ENCODE assay signal across 9 mouse cellular contexts in genomic region chr10:81304597-81305238, GRCm38 (mm10). TPM values are rescaled to one million over a fixed set of nuclear protein-coding genes. Genes with fewer than 3 reads are reported as not detected.
DNase-seq lines count a peak whose midpoint lies in the region; ATAC-seq lines count a peak whose summit lies in the region.
"Had no signal": no experiment of that assay in that cellular context is flagged by ENCODE, and none has a peak within 500 bp of the region (broad histone marks: within the 10 kb centered on the region; RNA-seq: fewer than 3 reads in every experiment).

No protein-coding gene starts in this region.

- no peaks in the 10 kb centered on the region for H3K9me3 ChIP-seq in midbrain, embryonic 10.5 days (replicated peaks)
- H3K9me3 ChIP-seq in midbrain, embryonic 15.5 days = no peaks in the 10 kb centered on the region
- H3K9me3 ChIP-seq in limb, embryonic 11.5 days (ENCODE audit: control insufficient read depth, low read length) = 0 out of 2 replicates have a peak, but pooled peaks cover 2% of the 10 kb centered on the region
- H3K9me3 ChIP-seq: neural tube, embryonic 12.5 days had no signal

- peak overlapping the region; percentile 33; the same call in 1 of the 2 replicates for H3K27ac ChIP-seq in midbrain, embryonic 10.5 days (replicated peaks)
- no peak overlapping the region for H3K27ac ChIP-seq in midbrain, embryonic 15.5 days
- H3K27ac ChIP-seq in limb, embryonic 11.5 days (replicated peaks; ENCODE audit: low read depth, low read length) = no peak overlapping the region
- H3K27ac ChIP-seq: neural tube, embryonic 12.5 days had no signal

- no peaks in the 10 kb centered on the region for H3K27me3 ChIP-seq in midbrain, embryonic 10.5 days (ENCODE audit: low read depth, poor library complexity, severe bottlenecking)
- H3K27me3 ChIP-seq in midbrain, embryonic 15.5 days (replicated peaks) = no peaks in the 10 kb centered on the region
- no peaks in the 10 kb centered on the region for H3K27me3 ChIP-seq in limb, embryonic 11.5 days (ENCODE audit: control insufficient read depth, insufficient read depth, low read length)
- H3K27me3 ChIP-seq: neural tube, embryonic 12.5 days had no signal

- no peak for ATAC-seq in midbrain, embryonic 15.5 days (replicated peaks)
- peak; percentile 21 for ATAC-seq in activated CD4-positive, CD25-positive, alpha-beta regulatory T cell, adult 4 months
- ATAC-seq in common myeloid progenitor, adult 5-6 weeks (replicated peaks; ENCODE audit: low read depth, poor library complexity, severe bottlenecking) = peak; percentile 79
- no peak for ATAC-seq in limb, embryonic 11.5 days (ENCODE audit: insufficient number of reproducible peaks, low FRiP score, low TSS enrichment, low read depth)

- peaks cover 64% of the 10 kb centered on the region for H3K36me3 ChIP-seq in midbrain, embryonic 10.5 days
- peaks cover 32% of the 10 kb centered on the region for H3K36me3 ChIP-seq in midbrain, embryonic 15.5 days (replicated peaks)
- H3K36me3 ChIP-seq in limb, embryonic 11.5 days (ENCODE audit: control insufficient read depth, insufficient read depth, low read length) = peaks cover 28% of the 10 kb centered on the region

- 24% methylated on average over 8 of the region's 9 CpGs for WGBS in midbrain, embryonic 10.5 days
- 27% methylated on average over 7 of the region's 9 CpGs for WGBS in midbrain, embryonic 15.5 days
- WGBS in limb, embryonic 11.5 days = 36% methylated on average over 7 of the region's 9 CpGs

- no peak overlapping the region for H3K9ac ChIP-seq in midbrain, embryonic 15.5 days
- H3K9ac ChIP-seq in limb, embryonic 11.5 days (ENCODE audit: low read length) = no peak overlapping the region
- H3K9ac ChIP-seq: neural tube, embryonic 12.5 days had no signal

- H3K4me1 ChIP-seq in midbrain, embryonic 10.5 days = peaks cover 48% of the 10 kb centered on the region
- H3K4me1 ChIP-seq in midbrain, embryonic 15.5 days = peaks cover 15% of the 10 kb centered on the region
- H3K4me1 ChIP-seq in limb, embryonic 11.5 days (ENCODE audit: control insufficient read depth, insufficient read depth, low read length) = no peaks in the 10 kb centered on the region

- peak; percentile 62 for DNase-seq in midbrain, embryonic 10.5 days (ENCODE audit: low spot score)
- DNase-seq in limb, embryonic 11.5 days (ENCODE audit: low spot score) = peak; percentile 69
- DNase-seq in naive thymus-derived CD4-positive, alpha-beta T cell, adult 2 months (ENCODE audit: low read depth) = peak; percentile 83
- no peak for DNase-seq in right cerebral cortex, postnatal 25 days

- H3K4me3 ChIP-seq in midbrain, embryonic 10.5 days = 0 out of 2 replicates have a peak overlapping the region, but pooled peaks have one; percentile 9
- no peak overlapping the region for H3K4me3 ChIP-seq in midbrain, embryonic 15.5 days
- H3K4me3 ChIP-seq in limb, embryonic 11.5 days (ENCODE audit: low read depth, low read length) = no peak overlapping the region
- H3K4me3 ChIP-seq: neural tube, embryonic 12.5 days had no signal

- H3K4me2 ChIP-seq in midbrain, embryonic 15.5 days = no peak overlapping the region
- H3K4me2 ChIP-seq in limb, embryonic 11.5 days (ENCODE audit: low read depth, severe bottlenecking) = no peak overlapping the region
- H3K4me2 ChIP-seq: neural tube, embryonic 12.5 days had no signal

RNA-seq across cellular contexts. Expression of gene Pip5k1c, which starts 12.0 kb away (rescaled TPM):
- 55.0 and 60.8 TPM in 2 replicates for polyA plus RNA-seq in midbrain, embryonic 10.5 days (2016; fragmentation: Nextera tagmentation; extraction: Ambion mirVana)
- 154 and 159 TPM in 2 replicates for polyA plus RNA-seq in midbrain, embryonic 15.5 days (2015; fragmentation: Nextera tagmentation; extraction: Ambion mirVana)
- 10 to 100 TPM; 11.1 to 16.9 TPM for polyA plus RNA-seq in activated CD4-positive, CD25-positive, alpha-beta regulatory T cell, adult 4 months (2017; shearing (Covaris generic))
- 24.4 and 36.8 TPM in 2 replicates for total RNA-seq in common myeloid progenitor, adult 5-6 weeks (2017)
- 49.0 and 60.6 TPM in 2 replicates for polyA plus RNA-seq in limb, embryonic 11.5 days (2014; fragmentation: Nextera tagmentation; extraction: Ambion mirVana)

RNA-seq across cellular contexts. Expression of gene Tjp3, which starts 13.3 kb away (rescaled TPM):
- 6.5 and 6.9 TPM in 2 replicates for polyA plus RNA-seq in midbrain, embryonic 10.5 days (2016; fragmentation: Nextera tagmentation; extraction: Ambion mirVana)
- polyA plus RNA-seq in midbrain, embryonic 15.5 days (2015; fragmentation: Nextera tagmentation; extraction: Ambion mirVana) = 6.9 and 8.0 TPM in 2 replicates
- 1 to 10 TPM; 2.4 to 3.1 TPM for polyA plus RNA-seq in activated CD4-positive, CD25-positive, alpha-beta regulatory T cell, adult 4 months (2017; shearing (Covaris generic))
- 3.5 and 4.4 TPM in 2 replicates for total RNA-seq in common myeloid progenitor, adult 5-6 weeks (2017)
- polyA plus RNA-seq in limb, embryonic 11.5 days (2014; fragmentation: Nextera tagmentation; extraction: Ambion mirVana) = 2.0 TPM in 2 replicates
- total RNA-seq: gastrocnemius, postnatal 36 days had no signal

RNA-seq across cellular contexts. Expression of gene Cactin, which starts 16.2 kb away (rescaled TPM):
- 53.5 and 53.6 TPM in 2 replicates for polyA plus RNA-seq in midbrain, embryonic 10.5 days (2016; fragmentation: Nextera tagmentation; extraction: Ambion mirVana)
- 35.8 and 38.3 TPM in 2 replicates for polyA plus RNA-seq in midbrain, embryonic 15.5 days (2015; fragmentation: Nextera tagmentation; extraction: Ambion mirVana)
- polyA plus RNA-seq in activated CD4-positive, CD25-positive, alpha-beta regulatory T cell, adult 4 months (2017; shearing (Covaris generic)) = 1 to 10 TPM; 5.1 to 5.7 TPM
- total RNA-seq in common myeloid progenitor, adult 5-6 weeks (2017) = 27.9 and 35.1 TPM in 2 replicates
- 35.9 and 40.0 TPM in 2 replicates for polyA plus RNA-seq in limb, embryonic 11.5 days (2014; fragmentation: Nextera tagmentation; extraction: Ambion mirVana)

RNA-seq across cellular contexts. Expression of gene Tbxa2r, which starts 23.8 kb away (rescaled TPM):
- 2.9 and 3.3 TPM in 2 replicates for polyA plus RNA-seq in midbrain, embryonic 10.5 days (2016; fragmentation: Nextera tagmentation; extraction: Ambion mirVana)
- polyA plus RNA-seq in midbrain, embryonic 15.5 days (2015; fragmentation: Nextera tagmentation; extraction: Ambion mirVana) = 5.7 and 6.2 TPM in 2 replicates
- 10 to 100 TPM; 20.9 to 21.4 TPM for polyA plus RNA-seq in activated CD4-positive, CD25-positive, alpha-beta regulatory T cell, adult 4 months (2017; shearing (Covaris generic))
- total RNA-seq in common myeloid progenitor, adult 5-6 weeks (2017) = 3.4 and 4.2 TPM in 2 replicates
- polyA plus RNA-seq in limb, embryonic 11.5 days (2014; fragmentation: Nextera tagmentation; extraction: Ambion mirVana) = 1.7 and 1.8 TPM in 2 replicates

RNA-seq across cellular contexts. Expression of gene Apba3, which starts 38.0 kb away (rescaled TPM):
- polyA plus RNA-seq in midbrain, embryonic 10.5 days (2016; fragmentation: Nextera tagmentation; extraction: Ambion mirVana) = 50.5 and 55.5 TPM in 2 replicates
- polyA plus RNA-seq in midbrain, embryonic 15.5 days (2015; fragmentation: Nextera tagmentation; extraction: Ambion mirVana) = 36.4 and 38.5 TPM in 2 replicates
- 10 to 100 TPM; 10.2 to 18.0 TPM for polyA plus RNA-seq in activated CD4-positive, CD25-positive, alpha-beta regulatory T cell, adult 4 months (2017; shearing (Covaris generic))
- 12.1 and 14.5 TPM in 2 replicates for total RNA-seq in common myeloid progenitor, adult 5-6 weeks (2017)
- polyA plus RNA-seq in limb, embryonic 11.5 days (2014; fragmentation: Nextera tagmentation; extraction: Ambion mirVana) = 45.3 and 46.3 TPM in 2 replicates

Comparison
In these comparisons a context has a peak if more than half of its experiments do, and no peak if none do; other contexts are left out.
1. ATAC-seq: peak in activated CD4-positive, CD25-positive, alpha-beta regulatory T cell, adult 4 months (single experiment) and common myeloid progenitor, adult 5-6 weeks (single experiment); none in midbrain, embryonic 15.5 days (single experiment) and limb, embryonic 11.5 days (single experiment).